Mouse (Mus musculus): ENCODE results near the gene Slc35c1.

Gene Slc35c1

DNA sequence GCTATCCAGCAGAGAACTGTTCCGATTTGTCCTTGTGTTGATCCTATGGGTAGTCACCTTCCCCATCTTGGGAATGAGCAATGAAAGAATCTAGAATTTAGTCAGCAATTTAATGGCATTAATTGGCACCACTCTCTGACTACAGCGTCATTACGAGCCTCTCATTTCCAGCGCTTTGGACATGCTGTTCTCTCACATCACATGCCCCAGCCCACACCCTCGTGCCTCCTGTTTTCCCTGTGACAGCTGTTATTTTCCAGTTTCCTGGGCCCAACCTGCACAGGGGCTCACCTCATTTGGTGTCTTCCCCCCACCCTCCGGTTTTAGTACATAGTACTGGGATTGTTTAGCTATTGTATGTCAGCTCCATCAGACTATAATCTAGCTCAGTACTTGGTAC, 25.3 kb downstream of the Slc35c1 start:
- no peak for DNase-seq (ENCODE audit: low read depth, low spot score)

DNA sequence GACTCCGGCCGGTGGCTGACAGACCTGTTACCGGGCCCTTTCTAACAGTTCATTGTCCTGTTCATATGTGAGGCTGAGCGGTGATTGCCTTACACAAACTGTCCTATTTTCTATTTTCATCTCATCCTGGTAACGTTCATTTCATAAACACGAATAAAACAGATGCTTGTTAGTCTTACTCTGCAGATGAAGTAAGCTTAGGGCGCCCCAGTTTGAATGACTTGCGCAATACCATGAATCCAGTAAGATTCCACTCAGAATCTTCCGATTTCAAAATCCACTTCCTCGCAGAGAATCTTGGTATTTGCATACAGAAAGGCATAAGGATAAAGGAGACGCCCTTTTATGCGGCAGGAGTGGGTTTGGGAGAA, 26.0 kb downstream of the Slc35c1 start:
- DNase-seq (ENCODE audit: low read depth, low spot score), result no peak

DNA sequence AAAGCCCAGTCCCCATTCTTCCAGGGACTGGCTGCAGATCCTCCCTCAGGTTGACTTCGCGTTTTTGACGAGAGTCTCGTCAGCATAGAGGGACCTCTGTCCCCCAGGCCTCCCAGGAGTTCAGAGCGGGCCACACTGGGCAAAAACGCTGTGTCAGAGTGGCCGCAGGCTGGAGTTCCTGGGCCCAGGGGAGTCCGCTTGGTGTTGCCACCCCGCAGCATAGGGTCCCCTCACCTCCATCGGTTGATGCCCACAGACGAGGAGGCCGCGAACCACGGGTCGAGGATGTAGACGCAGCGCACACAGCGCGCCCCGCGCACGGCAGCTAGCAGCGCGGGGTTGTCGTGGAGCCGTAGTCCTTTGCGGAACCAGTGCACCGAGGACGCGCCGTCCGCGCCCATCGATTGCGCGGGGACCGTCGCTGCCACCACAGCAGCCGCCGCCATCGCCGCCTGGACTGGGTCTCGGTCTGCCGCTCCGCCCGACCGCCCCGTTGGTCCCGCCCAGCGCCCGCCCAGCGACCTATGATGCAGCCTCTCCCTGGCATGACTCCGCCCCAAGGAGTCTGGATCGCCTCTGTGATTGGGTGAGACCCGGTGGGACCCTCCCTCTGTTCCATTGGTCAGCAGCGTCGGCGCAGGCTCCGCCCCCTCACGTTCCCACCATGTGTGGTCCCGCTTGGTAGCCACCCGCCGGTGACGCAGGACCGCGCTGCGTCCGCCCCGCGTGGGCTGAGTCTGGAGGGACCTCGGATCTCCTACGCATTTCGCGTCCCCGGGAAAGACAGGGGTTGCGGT, 26.6 kb downstream of the Slc35c1 start, which contains the start of gene Cry2:
Gene Cry2, minus strand, starts transcription at position 466 of the 797 bp plus-strand sequence.
- DNase-seq (ENCODE audit: low read depth, low spot score), result peak; percentile 99

GRCm38 (mm10) chr2:92432299-92433295, 27.7 kb downstream of the Slc35c1 start:
- DNase-seq (ENCODE audit: low read depth, low spot score), result peak; percentile 72

- no peak for DNase-seq (ENCODE audit: low read depth, low spot score)
Observed at GRCm38 (mm10) chr2:92431611-92432179, 28.6 kb downstream of the Slc35c1 start.

GRCm38 (mm10) chr2:92430723-92431541, 29.4 kb downstream of the Slc35c1 start:
- peak; percentile 84 for DNase-seq (ENCODE audit: low read depth, low spot score)

- DNase-seq (ENCODE audit: low read depth, low spot score), result no peak
Observed at GRCm38 (mm10) chr2:92430089-92430488, 30.2 kb downstream of the Slc35c1 start.

DNA sequence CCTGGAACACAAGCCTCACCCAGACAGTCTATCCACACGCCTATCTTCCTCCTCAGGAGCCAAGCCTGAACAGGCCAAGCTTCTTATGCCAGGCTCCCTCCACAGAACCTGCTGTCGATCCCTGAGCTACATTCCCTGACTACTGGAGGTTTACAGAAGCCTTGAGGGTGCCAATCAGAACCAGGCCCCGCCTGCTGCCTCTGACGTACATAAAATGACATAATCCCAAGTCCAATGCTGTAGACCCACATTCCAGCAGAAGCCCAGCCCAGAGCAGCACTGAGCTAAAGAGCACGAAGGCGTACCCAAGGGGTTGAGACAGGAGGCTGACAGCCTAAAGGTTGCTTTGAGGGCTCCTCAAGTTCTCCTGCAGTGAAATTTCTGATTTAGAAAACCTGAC, 32.5 kb downstream of the Slc35c1 start:
- DNase-seq (ENCODE audit: low read depth, low spot score), result peak; percentile 31

- DNase-seq (ENCODE audit: low read depth, low spot score), result no peak
Observed at GRCm38 (mm10) chr2:92426426-92426825, 33.9 kb downstream of the Slc35c1 start.

DNA sequence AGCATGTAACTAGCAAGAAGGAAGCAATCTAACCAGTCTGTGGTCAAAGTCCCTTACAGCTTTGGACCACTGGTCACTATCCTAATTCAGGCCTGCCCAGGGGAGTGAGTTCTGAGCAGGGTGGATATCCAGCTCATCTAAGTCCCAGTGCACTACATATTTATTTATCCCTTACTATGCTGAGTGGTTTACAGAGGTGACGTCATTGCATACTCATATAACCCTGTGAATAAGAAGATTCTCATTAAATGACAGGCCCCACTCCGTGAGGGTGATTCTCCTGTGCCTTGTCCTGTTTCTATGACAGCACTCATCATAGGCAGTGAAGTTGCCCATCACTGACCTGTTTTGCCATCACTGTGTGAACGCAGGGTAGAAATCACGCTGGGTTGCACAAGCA, 35.0 kb downstream of the Slc35c1 start:
- DNase-seq (ENCODE audit: low read depth, low spot score), result no peak

GRCm38 (mm10) chr2:92424462-92425308, 35.7 kb downstream of the Slc35c1 start:
- no peak for DNase-seq (ENCODE audit: low read depth, low spot score)

DNA sequence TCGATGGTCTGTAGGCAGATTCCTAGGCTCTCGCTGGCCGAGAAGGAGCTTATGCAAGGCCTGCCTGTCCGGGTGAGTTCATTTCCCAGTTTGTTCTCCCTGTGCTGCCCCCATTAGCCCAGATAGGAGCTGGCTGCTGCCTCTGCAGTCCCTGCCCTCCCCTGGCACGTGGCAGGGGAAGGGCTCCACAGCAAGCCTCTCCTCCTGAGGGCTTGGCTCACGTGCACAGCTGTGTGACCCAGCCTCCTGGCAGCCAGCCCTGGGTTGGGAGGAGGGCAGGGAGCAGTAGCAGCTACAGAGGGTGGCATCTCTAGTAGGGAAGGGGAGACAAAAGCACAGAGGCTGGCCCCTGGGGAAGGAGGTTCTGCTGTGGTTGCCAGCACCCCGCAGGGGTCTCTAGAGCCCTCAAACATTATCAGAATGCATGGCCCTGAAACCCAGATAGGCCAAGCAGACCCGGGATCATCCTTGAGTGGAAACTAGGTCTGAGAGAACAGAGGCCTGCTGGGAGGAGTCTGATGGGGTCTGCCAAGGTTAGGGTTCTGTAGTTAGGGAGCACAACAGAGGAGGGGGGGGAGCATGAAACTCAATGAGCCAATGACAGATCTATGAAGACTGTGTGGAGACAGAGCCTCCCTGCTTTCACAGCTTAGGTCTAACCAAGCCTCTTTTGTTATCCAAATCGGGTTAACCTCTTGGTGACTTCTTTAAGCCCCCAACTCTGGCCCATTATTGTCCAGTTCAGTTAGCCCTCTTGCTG, 36.5 kb downstream of the Slc35c1 start:
- peak; percentile 57 for DNase-seq (ENCODE audit: low read depth, low spot score)

DNA sequence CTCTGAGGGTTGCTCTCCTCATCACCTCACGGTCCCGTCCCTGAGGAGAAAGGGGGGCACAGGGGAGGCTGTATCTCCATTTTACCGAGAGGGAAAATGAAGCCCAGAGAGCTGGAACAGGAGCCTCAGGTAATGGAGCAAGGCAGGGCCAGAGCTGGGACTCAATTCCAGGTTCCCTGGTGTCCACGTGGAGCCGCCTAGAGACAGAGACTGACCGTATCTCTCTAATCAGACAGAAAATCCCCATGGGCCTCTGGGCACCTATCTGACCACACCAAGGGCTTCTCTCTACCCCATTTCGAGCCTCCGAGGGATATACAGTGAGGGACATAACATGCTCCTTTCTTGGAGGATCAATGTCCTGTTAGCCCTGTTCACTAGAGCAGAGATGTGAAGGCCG, 37.2 kb downstream of the Slc35c1 start:
- no peak for DNase-seq (ENCODE audit: low read depth, low spot score)

GRCm38 (mm10) chr2:92422388-92423135, 37.8 kb downstream of the Slc35c1 start:
- DNase-seq (ENCODE audit: low read depth, low spot score), result peak; percentile 45

DNA sequence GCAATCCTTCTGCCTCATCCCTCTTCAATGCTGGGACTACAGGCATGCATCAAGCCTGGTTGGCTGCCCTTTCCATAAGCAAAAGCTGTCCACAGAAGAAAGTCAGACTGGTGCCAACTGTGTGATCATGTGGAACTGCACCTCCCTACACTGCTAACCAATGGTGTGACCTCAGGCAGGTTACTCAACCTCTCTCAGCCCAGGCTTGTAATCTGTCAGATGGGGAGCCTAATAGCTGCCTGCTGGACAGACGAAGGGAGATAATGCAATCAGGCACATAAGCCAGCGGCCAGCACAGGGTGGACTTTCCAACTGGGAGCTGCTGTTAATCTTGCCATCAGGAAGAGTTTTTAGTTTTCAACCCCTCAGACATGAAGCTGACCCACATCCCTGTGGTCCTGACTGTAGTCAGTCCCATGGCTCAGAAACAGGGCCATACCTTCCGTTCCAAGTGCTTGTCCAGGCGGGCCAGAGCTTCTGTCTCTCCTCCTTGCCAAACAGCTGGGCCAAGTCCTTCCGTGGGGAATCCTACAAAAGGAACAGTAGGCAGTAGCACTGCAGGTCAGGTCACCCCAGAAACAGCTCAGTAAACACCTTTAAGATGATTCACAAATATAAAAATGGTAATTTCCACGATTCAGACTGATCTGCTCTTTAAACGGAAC, 38.5 kb downstream of the Slc35c1 start:
- no peak for DNase-seq (ENCODE audit: low read depth, low spot score)

DNA sequence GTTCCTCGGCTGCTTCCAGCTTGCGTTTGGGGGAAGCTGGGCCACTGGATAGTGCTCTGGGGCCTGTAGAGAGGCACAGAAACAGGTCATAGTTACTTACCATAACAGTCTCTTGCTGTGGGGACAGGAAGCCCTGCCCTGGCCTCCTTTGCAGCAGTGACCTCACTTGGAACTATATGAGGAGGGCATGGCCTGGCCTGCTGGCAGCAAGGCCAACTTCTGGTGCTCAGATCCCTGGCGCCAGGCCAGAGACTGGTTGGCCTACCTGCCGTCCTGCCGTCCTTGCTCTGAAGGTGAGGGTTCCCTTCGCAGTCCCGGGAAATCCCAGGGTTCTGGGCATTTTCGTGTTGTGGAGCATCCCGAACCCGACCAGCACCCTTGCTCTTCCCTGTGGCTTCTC, 48.6 kb downstream of the Slc35c1 start:
- no peak for DNase-seq (ENCODE audit: low read depth, low spot score)

DNA sequence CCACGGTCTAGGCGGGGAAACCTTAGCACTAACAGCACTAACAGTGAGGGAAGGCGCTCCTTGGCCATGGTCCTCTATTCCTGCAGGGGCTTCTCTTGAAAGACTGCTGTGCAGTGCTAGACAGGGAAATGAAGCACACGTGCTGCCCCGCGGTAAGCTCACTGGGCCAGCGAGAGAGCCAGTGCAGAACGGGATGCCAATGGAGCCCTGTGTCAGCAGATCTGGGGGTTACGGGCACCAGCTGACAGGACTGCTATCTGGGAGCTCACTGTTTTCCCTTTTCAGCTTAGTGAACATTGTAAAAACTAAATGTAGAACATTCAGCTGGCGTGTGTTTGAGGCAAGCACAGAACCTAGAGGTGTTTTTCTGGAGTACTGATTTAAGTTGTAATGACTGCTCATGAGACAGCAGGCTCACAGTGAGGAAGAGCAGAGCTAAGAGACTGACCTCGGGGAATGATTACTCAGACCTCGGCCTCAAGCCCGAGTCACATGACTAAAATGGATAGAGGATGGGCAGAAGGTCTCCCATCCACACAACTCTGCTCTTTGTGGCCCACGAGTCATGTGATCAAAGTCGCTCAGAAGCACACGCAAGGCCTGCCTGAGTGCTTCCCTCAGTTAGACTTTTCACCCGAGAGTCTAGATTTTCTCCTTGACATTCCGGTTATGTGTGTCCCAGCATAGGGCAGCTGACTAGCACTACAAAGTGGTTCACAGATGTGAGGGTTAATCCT, 51.9 kb downstream of the Slc35c1 start:
- no peak for DNase-seq (ENCODE audit: low read depth, low spot score)

GRCm38 (mm10) chr2:92405687-92406086, 54.7 kb downstream of the Slc35c1 start:
- DNase-seq (ENCODE audit: low read depth, low spot score), result no peak

All from 3T3-L1 (cell line).